Mouse (Mus musculus): ENCODE data around the gene Mrps18a. TPM values are rescaled to one million over a fixed set of nuclear protein-coding genes. Genes with fewer than 3 reads are reported as not detected.

The Mrps18a gene
- polyA plus RNA-seq, 1 experiment from 2014 or later: 165 TPM

- Histone ChIP-seq H3K27ac (replicated peaks; ENCODE audit: low read depth, low read length) (no peak overlapping the region), H3K27me3 (ENCODE audit: control insufficient read depth, insufficient read depth, low read length) (no peaks in the 10 kb centered on the region), H3K36me3 (ENCODE audit: control insufficient read depth, insufficient read depth, low read length) (no peaks in the 10 kb centered on the region), H3K9ac (ENCODE audit: low read length) (no peak overlapping the region), H3K4me1 (ENCODE audit: control insufficient read depth, insufficient read depth, low read length) (peaks cover 18% of the 10 kb centered on the region), H3K9me3 (ENCODE audit: control insufficient read depth, low read length) (no peaks in the 10 kb centered on the region), H3K4me3 (ENCODE audit: low read depth, low read length) (no peak overlapping the region), H3K4me2 (ENCODE audit: low read depth, severe bottlenecking) (no peak overlapping the region)
- no peak for ATAC-seq (ENCODE audit: insufficient number of reproducible peaks, low FRiP score, low TSS enrichment, low read depth)
- 74% methylated on average over 5 of the region's 5 CpGs for WGBS
- DNase-seq (ENCODE audit: low spot score): no peak
Observed at GRCm38 (mm10) chr17:46075551-46076259, 35.1 kb upstream of the Mrps18a start.

- no peak for DNase-seq (ENCODE audit: low spot score)
- Histone ChIP-seq H3K27me3 (ENCODE audit: control insufficient read depth, insufficient read depth, low read length) (no peaks in the 10 kb centered on the region), H3K4me2 (ENCODE audit: low read depth, severe bottlenecking) (no peak overlapping the region), H3K9ac (ENCODE audit: low read length) (no peak overlapping the region), H3K27ac (replicated peaks; ENCODE audit: low read depth, low read length) (no peak overlapping the region), H3K4me1 (ENCODE audit: control insufficient read depth, insufficient read depth, low read length) (peaks cover 18% of the 10 kb centered on the region), H3K36me3 (ENCODE audit: control insufficient read depth, insufficient read depth, low read length) (no peaks in the 10 kb centered on the region), H3K4me3 (ENCODE audit: low read depth, low read length) (no peak overlapping the region), H3K9me3 (ENCODE audit: control insufficient read depth, low read length) (no peaks in the 10 kb centered on the region)
- 73% methylated on average over 1 of the region's 1 CpGs for WGBS
- ATAC-seq (ENCODE audit: insufficient number of reproducible peaks, low FRiP score, low TSS enrichment, low read depth): no peak
Observed at GRCm38 (mm10) chr17:46076260-46076551, 34.6 kb upstream of the Mrps18a start.

- no peak overlapping the region for H3K4me2 ChIP-seq (ENCODE audit: low read depth, severe bottlenecking)
- DNase-seq (ENCODE audit: low spot score): no peak
- no peaks in the 10 kb centered on the region for H3K36me3 ChIP-seq (ENCODE audit: control insufficient read depth, insufficient read depth, low read length)
- H3K4me3 ChIP-seq (ENCODE audit: low read depth, low read length): no peak overlapping the region
- H3K27ac ChIP-seq (replicated peaks; ENCODE audit: low read depth, low read length): no peak overlapping the region
- no peak for ATAC-seq (ENCODE audit: insufficient number of reproducible peaks, low FRiP score, low TSS enrichment, low read depth)
- WGBS: 91% methylated on average over 12 of the region's 12 CpGs
- no peaks in the 10 kb centered on the region for H3K27me3 ChIP-seq (ENCODE audit: control insufficient read depth, insufficient read depth, low read length)
- peaks cover 22% of the 10 kb centered on the region for H3K4me1 ChIP-seq (ENCODE audit: control insufficient read depth, insufficient read depth, low read length)
- H3K9ac ChIP-seq (ENCODE audit: low read length): no peak overlapping the region
- no peaks in the 10 kb centered on the region for H3K9me3 ChIP-seq (ENCODE audit: control insufficient read depth, low read length)
Observed at GRCm38 (mm10) chr17:46077921-46078534, 32.8 kb upstream of the Mrps18a start.

- Histone ChIP-seq H3K27ac (replicated peaks; ENCODE audit: low read depth, low read length) (no peak overlapping the region), H3K4me3 (ENCODE audit: low read depth, low read length) (no peak overlapping the region), H3K9ac (ENCODE audit: low read length) (no peak overlapping the region), H3K27me3 (ENCODE audit: control insufficient read depth, insufficient read depth, low read length) (no peaks in the 10 kb centered on the region), H3K4me2 (ENCODE audit: low read depth, severe bottlenecking) (no peak overlapping the region), H3K4me1 (ENCODE audit: control insufficient read depth, insufficient read depth, low read length) (peaks cover 17% of the 10 kb centered on the region), H3K36me3 (ENCODE audit: control insufficient read depth, insufficient read depth, low read length) (no peaks in the 10 kb centered on the region), H3K9me3 (ENCODE audit: control insufficient read depth, low read length) (no peaks in the 10 kb centered on the region)
- WGBS: 74% methylated on average over 2 of the region's 2 CpGs
- no peak for DNase-seq (ENCODE audit: low spot score)
- no peak for ATAC-seq (ENCODE audit: insufficient number of reproducible peaks, low FRiP score, low TSS enrichment, low read depth)
Observed at GRCm38 (mm10) chr17:46079037-46079436, 31.7 kb upstream of the Mrps18a start.

- WGBS: 84% methylated on average over 7 of the region's 7 CpGs
- H3K27ac ChIP-seq (replicated peaks; ENCODE audit: low read depth, low read length): no peak overlapping the region
Observed at GRCm38 (mm10) chr17:46080388-46080787, 30.4 kb upstream of the Mrps18a start.

GRCm38 (mm10) chr17:46081042-46081441 lies 29.7 kb upstream of the Mrps18a start:
- H3K4me1 ChIP-seq (ENCODE audit: control insufficient read depth, insufficient read depth, low read length): peaks cover 23% of the 10 kb centered on the region
- no peaks in the 10 kb centered on the region for H3K36me3 ChIP-seq (ENCODE audit: control insufficient read depth, insufficient read depth, low read length)
- no peak overlapping the region for H3K4me3 ChIP-seq (ENCODE audit: low read depth, low read length)
- DNase-seq (ENCODE audit: low spot score) (no peak), ATAC-seq (ENCODE audit: insufficient number of reproducible peaks, low FRiP score, low TSS enrichment, low read depth) (no peak)
- no peak overlapping the region for H3K27ac ChIP-seq (replicated peaks; ENCODE audit: low read depth, low read length)
- no peaks in the 10 kb centered on the region for H3K27me3 ChIP-seq (ENCODE audit: control insufficient read depth, insufficient read depth, low read length)
- no peak overlapping the region for H3K9ac ChIP-seq (ENCODE audit: low read length)
- H3K4me2 ChIP-seq (ENCODE audit: low read depth, severe bottlenecking): no peak overlapping the region
- 74% methylated on average over 5 of the region's 5 CpGs for WGBS
- H3K9me3 ChIP-seq (ENCODE audit: control insufficient read depth, low read length): no peaks in the 10 kb centered on the region

More at GRCm38 (mm10) chr17:46080388-46080787, 30.4 kb upstream of the Mrps18a start:
- no peak overlapping the region for H3K9ac ChIP-seq (ENCODE audit: low read length)
- no peaks in the 10 kb centered on the region for H3K9me3 ChIP-seq (ENCODE audit: control insufficient read depth, low read length)
- no peak overlapping the region for H3K4me2 ChIP-seq (ENCODE audit: low read depth, severe bottlenecking)
- H3K27me3 ChIP-seq (ENCODE audit: control insufficient read depth, insufficient read depth, low read length): no peaks in the 10 kb centered on the region
- no peaks in the 10 kb centered on the region for H3K36me3 ChIP-seq (ENCODE audit: control insufficient read depth, insufficient read depth, low read length)
- ATAC-seq (ENCODE audit: insufficient number of reproducible peaks, low FRiP score, low TSS enrichment, low read depth) (no peak), DNase-seq (ENCODE audit: low spot score) (no peak)
- H3K4me3 ChIP-seq (ENCODE audit: low read depth, low read length): no peak overlapping the region
- peaks cover 24% of the 10 kb centered on the region for H3K4me1 ChIP-seq (ENCODE audit: control insufficient read depth, insufficient read depth, low read length)

- ATAC-seq (ENCODE audit: insufficient number of reproducible peaks, low FRiP score, low TSS enrichment, low read depth): no peak
- H3K4me1 ChIP-seq (ENCODE audit: control insufficient read depth, insufficient read depth, low read length): peaks cover 28% of the 10 kb centered on the region
- 68% methylated on average over 7 of the region's 7 CpGs for WGBS
Observed at GRCm38 (mm10) chr17:46081657-46082056, 29.1 kb upstream of the Mrps18a start.

GRCm38 (mm10) chr17:46083381-46083780 lies 27.4 kb upstream of the Mrps18a start:
- WGBS: 81% methylated on average over 3 of the region's 3 CpGs
- H3K9ac ChIP-seq (ENCODE audit: low read length): no peak overlapping the region
- no peak overlapping the region for H3K4me2 ChIP-seq (ENCODE audit: low read depth, severe bottlenecking)
- no peaks in the 10 kb centered on the region for H3K36me3 ChIP-seq (ENCODE audit: control insufficient read depth, insufficient read depth, low read length)
- H3K4me1 ChIP-seq (ENCODE audit: control insufficient read depth, insufficient read depth, low read length): peaks cover 37% of the 10 kb centered on the region
- ATAC-seq (ENCODE audit: insufficient number of reproducible peaks, low FRiP score, low TSS enrichment, low read depth) (no peak), DNase-seq (ENCODE audit: low spot score) (no peak)
- no peak overlapping the region for H3K27ac ChIP-seq (replicated peaks; ENCODE audit: low read depth, low read length)
- no peak overlapping the region for H3K4me3 ChIP-seq (ENCODE audit: low read depth, low read length)
- no peaks in the 10 kb centered on the region for H3K9me3 ChIP-seq (ENCODE audit: control insufficient read depth, low read length)
- H3K27me3 ChIP-seq (ENCODE audit: control insufficient read depth, insufficient read depth, low read length): no peaks in the 10 kb centered on the region

More at GRCm38 (mm10) chr17:46081657-46082056, 29.1 kb upstream of the Mrps18a start:
- H3K9me3 ChIP-seq (ENCODE audit: control insufficient read depth, low read length): no peaks in the 10 kb centered on the region
- no peak overlapping the region for H3K4me2 ChIP-seq (ENCODE audit: low read depth, severe bottlenecking)
- no peak overlapping the region for H3K9ac ChIP-seq (ENCODE audit: low read length)
- no peak overlapping the region for H3K27ac ChIP-seq (replicated peaks; ENCODE audit: low read depth, low read length)
- no peak for DNase-seq (ENCODE audit: low spot score)
- H3K4me3 ChIP-seq (ENCODE audit: low read depth, low read length): no peak overlapping the region
- no peaks in the 10 kb centered on the region for H3K27me3 ChIP-seq (ENCODE audit: control insufficient read depth, insufficient read depth, low read length)
- no peaks in the 10 kb centered on the region for H3K36me3 ChIP-seq (ENCODE audit: control insufficient read depth, insufficient read depth, low read length)
